Mouse (Mus musculus) neural tube, embryonic 11.5 days (tissue): ENCODE results near the gene Gm20388. TPM values are rescaled to one million over a fixed set of nuclear protein-coding genes. Genes with fewer than 3 reads are reported as not detected.

Experiments
- ATAC-seq: fragments of 200-750 bp; cut with Nextera tagmentation; 2 replicates; pipeline ENCODE4 v1.8.0; 2017; ENCODE audit warnings: moderate number of reproducible peaks, mild to moderate bottlenecking, moderate TSS enrichment, moderate library complexity; ENCODE audit not compliant: insufficient read depth, low FRiP score, low TSS enrichment
- DNase-seq: peaks from one replicate; pipeline ENCODE4 v3.0.0-alpha.2; 2015; ENCODE audit warnings: low spot score
- H3K27ac ChIP-seq: fragments of 300-500 bp; sonication (generic); 2 replicates; pipeline ENCODE4 v1.5.1; 2014; ENCODE audit warnings: low read depth, mild to moderate bottlenecking, low read length
- H3K27me3 ChIP-seq: fragments of 300-500 bp; sonication (generic); 2 replicates; pipeline ENCODE4 v1.6.1; 2014; ENCODE audit warnings: mild to moderate bottlenecking, low read length, mixed read lengths; ENCODE audit not compliant: control insufficient read depth, insufficient read depth
- H3K36me3 ChIP-seq: fragments of 300-500 bp; sonication (generic); 2 replicates; pipeline ENCODE4 v1.6.1; 2014; ENCODE audit warnings: mild to moderate bottlenecking, low read length, moderate library complexity, mixed read lengths; ENCODE audit not compliant: control insufficient read depth, insufficient read depth
- H3K4me1 ChIP-seq: fragments of 300-500 bp; sonication (generic); 2 replicates; pipeline ENCODE4 v1.6.1; 2014; ENCODE audit warnings: low read length, mixed read lengths; ENCODE audit not compliant: control insufficient read depth, insufficient read depth
- H3K4me2 ChIP-seq: fragments of 300-500 bp; sonication (generic); 2 replicates; pipeline ENCODE4 v1.6.1; 2014; ENCODE audit warnings: low read depth, mild to moderate bottlenecking, moderate library complexity
- H3K4me3 ChIP-seq: fragments of 300-500 bp; sonication (generic); 2 replicates; pipeline ENCODE4 v1.5.1; 2014; ENCODE audit warnings: low read depth, low read length
- H3K9ac ChIP-seq: fragments of 300-500 bp; sonication (generic); 2 replicates; pipeline ENCODE4 v1.6.1; 2014; ENCODE audit warnings: mild to moderate bottlenecking, low read length
- H3K9me3 ChIP-seq: fragments of 300-500 bp; sonication (generic); 2 replicates; pipeline ENCODE4 v1.6.1; 2016; ENCODE audit warnings: low read length; ENCODE audit not compliant: control insufficient read depth
- WGBS: fragments of 180-500 bp; shearing (Covaris S2); extraction: QIAGEN DNeasy Blood & Tissue Kit; methylation state at CpG from one replicate; pipeline ENCODE4 v1.1.7; 2014; 5-methylcytosine and 5-hydroxymethylcytosine counted together
- polyA plus RNA-seq: library from polyadenylated mRNA; unstranded; fragments of >200 nt; fragmentation: Nextera tagmentation; extraction: Ambion mirVana; gene quantifications from 2 replicates; pipeline ENCODE4 v1.2.1, GENCODE M21; 2014

The Gm20388 gene
- polyA plus RNA-seq, 1 experiment from 2014 or later: not detected

DNA sequence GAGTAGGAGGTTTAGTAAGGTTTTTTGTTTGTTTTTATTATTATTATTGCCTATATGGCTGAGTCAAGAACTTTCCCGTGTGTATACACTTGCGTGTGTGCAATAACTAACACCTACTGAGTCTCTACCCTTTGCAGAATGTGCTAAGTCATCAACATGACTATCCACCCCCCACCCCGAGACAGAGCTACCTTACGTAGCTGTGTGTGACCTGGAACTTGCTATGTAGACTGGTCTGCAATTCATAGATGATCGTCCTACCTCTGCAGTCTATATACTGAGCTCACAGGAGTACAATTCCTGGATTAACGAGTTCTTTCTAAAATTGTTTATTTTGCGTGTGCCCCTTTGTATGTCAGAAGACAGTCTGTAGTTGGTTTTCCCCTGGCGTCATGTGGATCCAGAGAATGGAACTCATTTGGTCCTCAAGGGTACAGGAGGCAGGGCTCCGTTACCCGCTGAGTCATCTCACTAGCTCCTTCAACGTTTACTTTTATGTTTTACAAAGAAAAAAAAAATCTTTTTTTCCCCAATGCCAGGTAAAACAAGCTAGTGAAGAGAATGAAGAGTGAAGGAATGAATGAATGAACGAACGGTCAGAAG, 596 bp upstream of the Gm20388 start, which contains the start of gene Usp10:
TSS of gene Usp10 (plus strand) at position 417 of the 603 bp plus-strand sequence.
- WGBS: 31% methylated on average over 13 of the region's 13 CpGs
- peak within 1 kb of the TSS; percentile 76 for H3K4me2 ChIP-seq
- no peak for ATAC-seq

DNA sequence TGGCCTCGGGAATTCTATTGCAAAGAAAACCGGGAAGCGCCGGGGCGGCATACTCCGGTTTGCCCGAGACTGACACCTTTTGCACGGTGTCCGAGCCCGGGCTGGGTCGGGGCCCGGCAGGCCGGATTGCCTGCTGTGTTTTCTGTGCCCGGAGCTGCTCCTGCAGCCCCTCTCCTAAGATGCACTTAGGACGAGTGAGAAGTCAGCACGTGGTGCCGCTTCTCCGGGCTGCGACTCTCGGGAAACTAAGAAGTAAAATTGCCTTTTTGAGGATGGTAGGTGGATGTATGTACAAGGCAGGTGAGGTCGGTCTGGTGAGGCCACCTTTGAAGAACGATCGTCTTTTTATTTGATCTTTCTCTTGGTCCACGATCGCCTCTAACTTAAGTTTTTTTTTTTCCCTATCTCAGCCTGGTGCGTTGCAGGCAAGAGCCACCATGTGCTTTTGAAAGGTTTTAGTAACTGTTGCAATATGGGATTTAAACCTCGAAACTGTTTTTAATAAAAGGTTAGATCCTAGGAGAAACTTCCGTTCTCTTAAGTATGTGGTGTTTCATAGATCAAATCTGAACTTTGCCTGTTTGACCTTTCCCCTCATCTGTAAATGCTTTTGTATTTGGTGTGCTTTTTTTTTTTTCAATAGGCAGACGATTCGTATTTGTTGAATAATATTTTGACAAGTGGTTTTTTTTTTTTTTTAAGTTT, 769 bp downstream of the Gm20388 start:
- Histone ChIP-seq H3K4me2 (peak overlapping the region; percentile 76), H3K9ac (peak overlapping the region; percentile 92), H3K4me1 (peaks cover 22% of the 10 kb centered on the region), H3K9me3 (no peaks in the 10 kb centered on the region), H3K36me3 (no peaks in the 10 kb centered on the region), H3K4me3 (peak overlapping the region; percentile 89), H3K27me3 (no peaks in the 10 kb centered on the region), H3K27ac (peak overlapping the region; percentile 80)
- no peak for DNase-seq
- peak; percentile 76 for ATAC-seq
- WGBS: under 1% methylated on average over 30 of the region's 30 CpGs

More for the DNA sequence above, 596 bp upstream of the Gm20388 start, which contains the start of gene Usp10:
- Histone ChIP-seq H3K9me3 (no peaks in the 10 kb centered on the region), H3K27me3 (no peaks in the 10 kb centered on the region), H3K4me3 (peak within 1 kb of the TSS; percentile 89), H3K9ac (peak within 1 kb of the TSS; percentile 92), H3K36me3 (no peaks in the 10 kb centered on the region), H3K27ac (peak within 1 kb of the TSS; percentile 80), H3K4me1 (peaks cover 22% of the 10 kb centered on the region)
- no peak for DNase-seq

DNA sequence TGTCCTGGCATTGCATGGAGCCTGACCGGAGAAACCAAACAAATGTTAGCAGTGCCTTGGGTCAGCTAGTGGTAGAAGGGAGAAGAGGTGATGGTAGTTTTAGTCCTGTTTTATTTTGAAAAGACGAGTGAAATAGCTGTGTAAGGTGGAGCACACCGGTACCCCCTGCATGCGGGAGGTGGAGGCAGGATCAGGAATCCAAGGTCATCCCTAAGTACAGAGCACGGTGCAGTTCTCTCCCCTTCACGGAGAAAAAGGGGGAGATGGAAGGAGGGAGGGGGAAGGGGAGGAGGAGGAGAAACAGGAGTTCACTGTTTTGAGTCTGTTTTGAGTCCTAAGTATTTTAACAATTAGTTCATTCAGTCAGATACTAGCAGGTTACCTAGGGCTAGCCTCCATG, 2.0 kb downstream of the Gm20388 start:
- Histone ChIP-seq H3K4me1 (peaks cover 22% of the 10 kb centered on the region), H3K27me3 (no peaks in the 10 kb centered on the region), H3K36me3 (no peaks in the 10 kb centered on the region), H3K9me3 (no peaks in the 10 kb centered on the region), H3K4me3 (no peak overlapping the region), H3K4me2 (peak overlapping the region; percentile 76), H3K9ac (no peak overlapping the region), H3K27ac (no peak overlapping the region)
- WGBS: 47% methylated on average over 6 of the region's 6 CpGs
- ATAC-seq: no peak
- DNase-seq: no peak

DNA sequence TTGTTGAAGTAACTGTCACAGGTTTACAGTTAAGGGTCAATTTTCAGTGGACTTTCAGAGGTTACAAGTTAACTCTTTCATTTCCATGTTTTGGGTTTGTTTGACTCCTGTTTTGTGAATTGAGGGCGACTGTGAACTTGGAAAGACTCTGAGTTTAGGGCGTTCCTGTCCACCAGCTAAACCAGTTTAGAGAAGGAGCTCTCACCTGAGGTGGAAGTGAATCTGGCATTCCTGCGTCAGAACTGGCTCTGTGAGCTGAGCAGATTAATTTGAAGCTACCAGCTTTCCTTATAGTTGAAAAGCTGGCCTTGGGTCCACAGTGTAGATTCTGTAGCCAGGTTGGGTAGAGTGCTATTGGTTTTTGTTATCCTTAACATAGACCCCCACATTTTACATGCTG, 2.5 kb downstream of the Gm20388 start:
- H3K4me1 ChIP-seq: peaks cover 22% of the 10 kb centered on the region
- no peak overlapping the region for H3K4me2 ChIP-seq
- H3K27ac ChIP-seq: no peak overlapping the region
- 85% methylated on average over 3 of the region's 3 CpGs for WGBS
- H3K36me3 ChIP-seq: no peaks in the 10 kb centered on the region
- H3K4me3 ChIP-seq: no peak overlapping the region
- DNase-seq (no peak), ATAC-seq (no peak)
- no peaks in the 10 kb centered on the region for H3K9me3 ChIP-seq
- no peaks in the 10 kb centered on the region for H3K27me3 ChIP-seq
- no peak overlapping the region for H3K9ac ChIP-seq

DNA sequence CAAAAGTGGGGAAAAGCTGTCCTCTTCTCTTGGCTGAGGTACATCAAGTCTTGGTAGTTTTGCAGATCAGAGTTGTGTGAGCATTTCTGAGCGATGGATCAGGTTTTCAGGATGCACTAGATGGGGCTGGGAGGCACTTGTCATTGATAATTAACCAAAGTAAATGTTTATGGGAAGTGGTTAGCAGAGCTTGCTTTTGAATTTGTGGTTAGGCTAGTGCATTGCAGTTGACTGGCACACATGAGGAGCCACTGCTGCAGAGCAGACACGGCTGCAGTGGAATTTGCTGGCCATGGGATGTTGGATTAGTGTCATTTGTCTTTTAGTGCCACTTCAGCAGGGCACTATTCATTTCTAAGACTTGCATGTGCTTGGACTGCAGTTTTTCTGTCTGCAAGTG, 3.5 kb downstream of the Gm20388 start:
- peaks cover 22% of the 10 kb centered on the region for H3K4me1 ChIP-seq
- WGBS: 65% methylated on average over 2 of the region's 2 CpGs

DNA sequence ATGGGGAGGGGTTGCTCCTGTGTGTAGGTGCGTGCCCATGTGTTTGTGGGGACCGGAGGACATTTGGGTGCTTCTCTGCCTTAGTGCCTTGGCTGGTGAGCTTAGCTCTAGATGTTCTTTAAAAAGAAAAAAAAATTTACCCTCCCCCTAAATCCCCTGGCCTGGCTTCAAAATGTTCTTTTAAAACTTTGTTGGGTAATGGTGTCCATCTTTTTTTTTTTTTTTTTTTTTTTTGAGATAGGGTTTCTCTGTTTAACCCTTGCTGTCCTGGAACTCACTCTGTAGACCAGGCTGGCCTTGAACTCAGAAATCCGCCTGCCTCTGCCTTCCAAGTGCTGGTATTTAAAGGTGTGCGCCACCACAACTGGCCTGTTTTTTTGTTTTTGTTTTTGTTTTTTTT, 4.7 kb downstream of the Gm20388 start:
- no peak overlapping the region for H3K4me2 ChIP-seq
- no peak overlapping the region for H3K27ac ChIP-seq
- no peaks in the 10 kb centered on the region for H3K9me3 ChIP-seq
- H3K9ac ChIP-seq: no peak overlapping the region
- WGBS: 92% methylated on average over 4 of the region's 4 CpGs
- H3K4me3 ChIP-seq: no peak overlapping the region
- DNase-seq: no peak
- H3K27me3 ChIP-seq: no peaks in the 10 kb centered on the region
- ATAC-seq: no peak
- no peaks in the 10 kb centered on the region for H3K36me3 ChIP-seq
- peaks cover 22% of the 10 kb centered on the region for H3K4me1 ChIP-seq

More for the DNA sequence above, 3.5 kb downstream of the Gm20388 start:
- no peak for DNase-seq
- ATAC-seq: no peak
- Histone ChIP-seq H3K27me3 (no peaks in the 10 kb centered on the region), H3K36me3 (no peaks in the 10 kb centered on the region), H3K4me2 (no peak overlapping the region), H3K9me3 (no peaks in the 10 kb centered on the region), H3K9ac (no peak overlapping the region), H3K27ac (no peak overlapping the region), H3K4me3 (no peak overlapping the region)

DNA sequence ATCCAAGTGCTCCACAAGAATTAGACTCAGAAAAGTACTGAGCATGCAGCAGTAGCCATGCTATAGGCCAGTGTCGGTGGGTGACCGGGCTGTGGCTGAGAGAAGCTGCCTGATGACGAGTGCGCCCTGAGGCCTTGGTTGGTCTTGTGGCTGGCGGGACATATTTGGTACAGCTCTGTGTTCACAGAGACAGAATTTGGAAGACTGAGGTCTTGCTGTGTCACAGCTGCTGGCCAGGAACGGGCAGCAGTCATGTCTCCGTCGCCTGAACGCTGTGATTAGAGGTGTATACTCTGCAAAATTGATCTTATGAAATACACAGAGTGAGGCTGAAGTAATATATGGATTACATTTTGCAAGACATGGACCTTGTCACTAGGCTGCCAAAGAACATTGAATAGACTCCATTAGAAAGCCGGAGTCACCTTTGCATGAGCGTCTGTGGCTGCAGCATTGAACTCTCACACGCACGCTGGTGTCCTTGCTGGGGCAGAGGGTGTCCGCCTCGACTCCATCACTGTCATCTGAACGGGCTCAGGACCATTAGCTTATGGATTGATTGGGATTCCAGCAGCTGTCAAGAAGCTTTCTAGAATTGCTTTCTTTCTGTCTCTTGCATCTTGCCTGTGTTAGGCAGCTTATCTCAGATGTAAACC, 5.7 kb downstream of the Gm20388 start:
- H3K4me1 ChIP-seq: peaks cover 24% of the 10 kb centered on the region
- H3K36me3 ChIP-seq: no peaks in the 10 kb centered on the region
- H3K4me2 ChIP-seq: no peak overlapping the region
- no peak for DNase-seq
- no peak overlapping the region for H3K9ac ChIP-seq
- H3K27me3 ChIP-seq: no peaks in the 10 kb centered on the region
- H3K27ac ChIP-seq: no peak overlapping the region
- H3K9me3 ChIP-seq: no peaks in the 10 kb centered on the region
- ATAC-seq: no peak
- no peak overlapping the region for H3K4me3 ChIP-seq
- 83% methylated on average over 16 of the region's 16 CpGs for WGBS

DNA sequence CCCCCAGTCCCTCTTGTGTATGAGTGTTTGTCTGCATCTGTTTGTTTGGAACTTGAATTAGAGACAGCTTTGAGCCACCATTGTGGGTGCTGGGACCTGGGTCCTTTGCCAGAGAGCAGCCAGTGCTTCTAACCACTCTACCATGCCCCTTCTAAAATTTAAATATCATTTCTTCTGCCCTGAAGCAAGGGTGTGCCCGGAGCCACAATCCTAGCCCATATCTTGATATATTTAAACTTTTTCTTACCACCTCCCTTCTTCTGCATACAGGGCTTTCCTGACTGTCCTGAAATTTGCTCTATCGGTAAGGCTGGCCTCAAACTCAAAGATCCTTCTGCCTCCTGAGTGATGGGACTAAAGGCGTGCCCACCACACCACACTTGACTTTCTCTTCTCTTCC, 6.8 kb downstream of the Gm20388 start:
- WGBS: 99% methylated on average over 3 of the region's 3 CpGs
- no peaks in the 10 kb centered on the region for H3K9me3 ChIP-seq
- no peak overlapping the region for H3K27ac ChIP-seq
- H3K27me3 ChIP-seq: no peaks in the 10 kb centered on the region
- no peak overlapping the region for H3K4me3 ChIP-seq
- H3K9ac ChIP-seq: no peak overlapping the region
- no peaks in the 10 kb centered on the region for H3K36me3 ChIP-seq
- ATAC-seq (no peak), DNase-seq (no peak)
- peaks cover 17% of the 10 kb centered on the region for H3K4me1 ChIP-seq
- no peak overlapping the region for H3K4me2 ChIP-seq
